Mouse (Mus musculus) intestine, embryonic 16.5 days (tissue): Measurements from ENCODE around the gene Exosc7. TPM values are rescaled to one million over a fixed set of nuclear protein-coding genes. Genes with fewer than 3 reads are reported as not detected.

Source experiments
- ATAC-seq: fragments of 200-750 bp; cut with Nextera tagmentation; 2 replicates; pipeline ENCODE4 v1.8.0; 2017; ENCODE audit warnings: moderate TSS enrichment, moderate library complexity
- H3K27ac ChIP-seq: fragments of 300-500 bp; sonication (generic); 2 replicates; pipeline ENCODE4 v1.5.1; 2014; ENCODE audit warnings: mild to moderate bottlenecking, low read length
- H3K27me3 ChIP-seq: fragments of 300-500 bp; sonication (generic); replicated peaks from 2 replicates; pipeline ENCODE4 v1.6.1; 2014; ENCODE audit warnings: low read length, control low read depth, mixed read lengths; ENCODE audit not compliant: control insufficient read depth, insufficient read depth
- H3K36me3 ChIP-seq: fragments of 300-500 bp; sonication (generic); 2 replicates; pipeline ENCODE4 v1.6.1; 2014; ENCODE audit warnings: low read length, control low read depth; ENCODE audit not compliant: control insufficient read depth, insufficient read depth
- H3K4me1 ChIP-seq: fragments of 300-500 bp; sonication (generic); 2 replicates; pipeline ENCODE4 v1.6.1; 2014; ENCODE audit warnings: low read length, control low read depth, mixed read lengths; ENCODE audit not compliant: control insufficient read depth, insufficient read depth
- H3K4me2 ChIP-seq: fragments of 300-500 bp; sonication (generic); 2 replicates; pipeline ENCODE4 v1.6.1; 2014; ENCODE audit warnings: low read depth, low read length, control low read depth
- H3K4me3 ChIP-seq: fragments of 300-500 bp; sonication (generic); 2 replicates; pipeline ENCODE4 v1.5.1; 2014; ENCODE audit warnings: mild to moderate bottlenecking, low read length
- H3K9ac ChIP-seq: fragments of 300-500 bp; sonication (generic); 2 replicates; pipeline ENCODE4 v1.6.1; 2014; ENCODE audit warnings: low read depth, low read length
- H3K9me3 ChIP-seq: fragments of 300-500 bp; sonication (generic); 2 replicates; pipeline ENCODE4 v1.6.1; 2016; ENCODE audit warnings: low read length, control low read depth; ENCODE audit not compliant: control insufficient read depth
- WGBS: fragments of 180-500 bp; shearing (Covaris S2); extraction: QIAGEN DNeasy Blood & Tissue Kit; methylation state at CpG from one replicate; pipeline ENCODE4 v1.1.7; 2014; 5-methylcytosine and 5-hydroxymethylcytosine counted together
- polyA plus RNA-seq: library from polyadenylated mRNA; unstranded; fragments of >200 nt; fragmentation: Nextera tagmentation; extraction: Ambion mirVana; gene quantifications from 2 replicates; pipeline ENCODE4 v1.2.1, GENCODE M21; 2015

The Exosc7 gene
- polyA plus RNA-seq, 1 experiment from 2014 or later, result 146 TPM

DNA sequence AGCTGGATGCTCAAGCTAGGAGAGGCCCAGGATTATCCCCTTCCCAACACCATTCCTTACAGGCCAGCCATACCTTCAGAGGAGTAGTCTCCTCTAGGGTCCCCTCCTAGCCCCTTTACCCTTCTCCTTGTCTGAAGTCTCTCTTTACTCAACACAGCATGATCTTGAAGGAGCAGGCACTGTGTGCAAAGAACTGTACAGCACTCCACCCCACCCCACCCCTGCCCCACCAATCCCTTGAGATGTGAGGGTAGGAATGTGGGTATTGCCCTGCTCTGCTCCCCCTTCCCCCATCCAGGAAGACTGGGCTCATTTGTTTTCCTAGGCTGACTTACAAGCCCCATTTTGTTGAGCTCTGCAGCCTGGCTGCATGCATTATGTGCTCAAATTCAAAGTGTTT lies 8.7 kb upstream of the Exosc7 start:
- Histone ChIP-seq H3K4me3 (no peak overlapping the region), H3K36me3 (peaks cover 7% of the 10 kb centered on the region), H3K27ac (no peak overlapping the region), H3K4me1 (no peaks in the 10 kb centered on the region), H3K4me2 (no peak overlapping the region), H3K27me3 (no peaks in the 10 kb centered on the region), H3K9me3 (no peaks in the 10 kb centered on the region), H3K9ac (no peak overlapping the region)
- no peak for ATAC-seq

- Histone ChIP-seq H3K27me3 (no peaks in the 10 kb centered on the region), H3K9me3 (no peaks in the 10 kb centered on the region), H3K36me3 (no peaks in the 10 kb centered on the region), H3K4me3 (no peak overlapping the region), H3K4me1 (peaks cover 11% of the 10 kb centered on the region; the same call in 1 of the 2 replicates), H3K27ac (no peak overlapping the region), H3K9ac (no peak overlapping the region), H3K4me2 (no peak overlapping the region)
- ATAC-seq, result no peak
- WGBS, result 89% methylated on average over 4 of the region's 4 CpGs
These were observed 5.8 kb upstream of the Exosc7 start for GRCm38 (mm10) chr9:123107186-123107585.

DNA sequence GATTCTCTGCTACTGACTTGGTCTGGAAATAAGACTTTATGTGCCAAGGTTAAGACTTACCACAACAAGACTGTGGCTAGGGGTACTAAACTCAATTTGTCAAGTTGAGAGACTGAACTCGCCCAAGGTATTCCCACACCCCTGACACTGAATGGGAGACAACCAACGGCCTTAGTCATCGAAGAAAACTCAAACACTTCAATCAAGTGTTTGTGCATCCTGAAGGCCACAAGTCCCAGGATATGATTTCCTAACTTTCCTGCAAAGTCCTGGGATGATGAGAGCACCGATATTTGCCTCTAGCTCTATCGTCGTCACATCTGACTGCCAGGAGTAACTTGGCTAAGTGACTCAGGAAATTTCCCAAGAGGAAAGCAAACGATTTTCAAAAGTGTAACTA lies 3.8 kb upstream of the Exosc7 start:
- H3K27me3 ChIP-seq, result no peaks in the 10 kb centered on the region
- no peak overlapping the region for H3K4me3 ChIP-seq
- H3K27ac ChIP-seq, result no peak overlapping the region
- H3K9ac ChIP-seq, result no peak overlapping the region
- no peaks in the 10 kb centered on the region for H3K9me3 ChIP-seq
- H3K4me1 ChIP-seq, result peaks cover 16% of the 10 kb centered on the region
- H3K4me2 ChIP-seq, result no peak overlapping the region
- WGBS, result 89% methylated on average over 7 of the region's 7 CpGs
- H3K36me3 ChIP-seq, result no peaks in the 10 kb centered on the region
- no peak for ATAC-seq

- peak overlapping the region; percentile 95 for H3K27ac ChIP-seq
- H3K27me3 ChIP-seq, result no peaks in the 10 kb centered on the region
- peak overlapping the region; percentile 75 for H3K4me2 ChIP-seq
- H3K9ac ChIP-seq, result peak overlapping the region; percentile 95; the same call in 1 of the 2 replicates
- peak; percentile 39 for ATAC-seq
- H3K4me3 ChIP-seq, result peak overlapping the region; percentile 88
- H3K36me3 ChIP-seq, result no peaks in the 10 kb centered on the region
- no peaks in the 10 kb centered on the region for H3K9me3 ChIP-seq
- WGBS, result 41% methylated on average over 8 of the region's 8 CpGs
- H3K4me1 ChIP-seq, result peaks cover 16% of the 10 kb centered on the region
These were observed 1.2 kb upstream of the Exosc7 start for GRCm38 (mm10) chr9:123111751-123112221.

GRCm38 (mm10) chr9:123113931-123114330 lies 916 bp downstream of the Exosc7 start:
- H3K27me3 ChIP-seq, result no peaks in the 10 kb centered on the region
- no peak for ATAC-seq
- peaks cover 2% of the 10 kb centered on the region; the same call in 1 of the 2 replicates for H3K36me3 ChIP-seq
- H3K4me2 ChIP-seq, result peak overlapping the region; percentile 75
- H3K4me1 ChIP-seq, result peaks cover 16% of the 10 kb centered on the region
- WGBS, result 51% methylated on average over 6 of the region's 6 CpGs
- no peaks in the 10 kb centered on the region for H3K9me3 ChIP-seq
- peak overlapping the region; percentile 95 for H3K9ac ChIP-seq
- peak overlapping the region; percentile 95; the same call in 1 of the 2 replicates for H3K27ac ChIP-seq
- H3K4me3 ChIP-seq, result peak overlapping the region; percentile 88

DNA sequence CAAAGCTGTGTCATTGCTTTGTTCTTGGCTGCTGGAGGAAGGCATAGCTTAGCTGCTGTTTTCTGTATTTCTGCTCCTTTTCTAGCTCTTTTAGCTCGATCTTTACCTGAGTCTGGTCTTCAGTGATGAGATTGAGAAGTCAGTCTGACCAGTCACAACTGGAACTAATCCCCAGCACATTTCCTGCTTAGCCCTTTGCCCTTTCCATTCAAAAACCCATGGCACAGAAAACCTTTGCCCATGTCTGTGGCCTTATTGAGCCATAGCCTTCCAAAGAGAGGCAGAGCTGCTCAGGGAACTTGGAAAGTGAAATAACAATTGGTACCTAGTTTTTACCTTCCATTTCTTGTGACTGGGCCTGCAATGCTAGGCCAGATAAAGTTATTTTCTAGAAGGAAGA lies 2.6 kb downstream of the Exosc7 start:
- WGBS, result 86% methylated on average over 1 of the region's 1 CpGs
- ATAC-seq, result no peak
- Histone ChIP-seq H3K36me3 (peaks cover 16% of the 10 kb centered on the region; the same call in 1 of the 2 replicates), H3K4me3 (no peak overlapping the region), H3K9me3 (no peaks in the 10 kb centered on the region), H3K4me2 (no peak overlapping the region), H3K27ac (no peak overlapping the region), H3K27me3 (no peaks in the 10 kb centered on the region), H3K4me1 (peaks cover 16% of the 10 kb centered on the region), H3K9ac (no peak overlapping the region)

DNA sequence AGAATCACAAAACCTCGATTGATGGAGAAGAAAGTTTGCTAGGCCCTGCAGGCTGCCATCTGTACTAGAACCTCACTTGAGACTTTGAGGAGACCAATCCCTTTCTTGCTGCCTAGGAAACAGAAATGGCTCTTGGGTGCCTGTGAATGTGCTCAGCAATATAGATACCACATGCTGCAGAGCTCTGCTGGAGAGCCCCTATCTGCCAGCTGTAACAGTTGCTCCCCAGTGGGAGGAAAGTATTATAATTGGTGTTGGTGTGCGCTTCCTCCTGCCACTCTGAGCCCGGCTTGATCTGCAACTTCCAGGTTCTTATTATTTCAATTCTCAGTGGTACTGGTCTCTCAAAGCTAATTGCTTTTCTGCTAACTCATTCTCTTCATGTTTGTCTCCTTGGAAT lies 10.0 kb downstream of the Exosc7 start:
- H3K36me3 ChIP-seq, result peaks cover 19% of the 10 kb centered on the region
- H3K4me1 ChIP-seq, result 0 out of 2 replicates have a peak, but pooled peaks cover 6% of the 10 kb centered on the region
- no peak for ATAC-seq
- H3K27me3 ChIP-seq, result no peaks in the 10 kb centered on the region
- WGBS, result 93% methylated on average over 3 of the region's 3 CpGs
- H3K4me3 ChIP-seq, result no peak overlapping the region
- no peak overlapping the region for H3K9ac ChIP-seq
- no peaks in the 10 kb centered on the region for H3K9me3 ChIP-seq
- H3K27ac ChIP-seq, result no peak overlapping the region
- no peak overlapping the region for H3K4me2 ChIP-seq

DNA sequence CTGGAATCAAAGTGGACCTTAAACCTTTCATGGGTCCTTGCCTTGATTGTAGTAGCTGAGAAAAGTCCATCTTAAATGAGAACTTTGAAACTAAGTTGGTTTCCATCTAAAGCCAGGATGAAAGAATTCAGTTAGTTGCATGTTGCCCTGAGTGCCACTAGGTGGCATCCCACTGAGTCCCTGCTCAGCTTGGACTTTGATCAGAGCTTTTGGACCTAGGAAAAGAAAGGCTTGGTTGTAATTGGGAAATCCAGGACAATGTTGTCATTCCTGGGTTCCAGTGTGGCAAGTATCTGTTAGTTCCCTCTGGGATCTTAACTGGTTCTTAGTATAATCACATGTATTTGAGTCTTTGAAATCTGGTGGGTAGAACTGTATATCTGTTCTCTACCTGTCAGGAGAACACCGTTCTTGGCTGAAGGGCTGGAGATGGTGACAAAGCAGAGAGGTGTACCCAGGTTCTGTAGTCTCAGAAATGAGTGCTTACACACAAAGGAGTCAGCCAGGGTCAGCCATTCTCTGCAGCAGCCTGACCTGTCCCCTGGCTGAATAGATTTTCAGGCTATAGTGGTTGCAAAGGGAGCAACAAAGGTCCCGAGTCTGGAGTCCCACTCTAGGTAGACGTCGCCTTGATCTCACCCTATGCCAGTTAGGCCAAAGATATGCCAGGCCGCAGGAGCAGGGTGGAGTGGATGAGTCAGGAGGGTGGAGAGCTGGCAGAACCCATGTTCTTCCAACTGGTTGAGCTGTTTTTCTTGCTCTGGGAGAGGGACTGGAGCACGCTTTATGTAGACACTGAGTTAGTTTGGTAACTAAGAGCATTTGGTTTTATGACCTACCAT lies 10.8 kb downstream of the Exosc7 start:
- ATAC-seq, result peak; percentile 67
- H3K9me3 ChIP-seq, result no peaks in the 10 kb centered on the region
- H3K9ac ChIP-seq, result no peak overlapping the region; the same call in 1 of the 2 replicates
- no peaks in the 10 kb centered on the region for H3K27me3 ChIP-seq
- no peak overlapping the region for H3K27ac ChIP-seq
- H3K4me2 ChIP-seq, result no peak overlapping the region
- H3K4me3 ChIP-seq, result no peak overlapping the region
- peaks cover 18% of the 10 kb centered on the region for H3K36me3 ChIP-seq
- 89% methylated on average over 6 of the region's 6 CpGs for WGBS
- 0 out of 2 replicates have a peak, but pooled peaks cover 6% of the 10 kb centered on the region for H3K4me1 ChIP-seq

GRCm38 (mm10) chr9:123124413-123124981 lies 11.5 kb downstream of the Exosc7 start:
- Histone ChIP-seq H3K27ac (no peak overlapping the region), H3K4me3 (no peak overlapping the region), H3K9me3 (no peaks in the 10 kb centered on the region), H3K4me1 (0 out of 2 replicates have a peak, but pooled peaks cover 6% of the 10 kb centered on the region), H3K9ac (no peak overlapping the region), H3K4me2 (no peak overlapping the region), H3K36me3 (peaks cover 13% of the 10 kb centered on the region), H3K27me3 (no peaks in the 10 kb centered on the region)
- WGBS, result 78% methylated on average over 2 of the region's 2 CpGs
- peak; percentile 72 for ATAC-seq
